Mouse (Mus musculus): ENCODE measurements around the gene St8sia4.

DNA sequence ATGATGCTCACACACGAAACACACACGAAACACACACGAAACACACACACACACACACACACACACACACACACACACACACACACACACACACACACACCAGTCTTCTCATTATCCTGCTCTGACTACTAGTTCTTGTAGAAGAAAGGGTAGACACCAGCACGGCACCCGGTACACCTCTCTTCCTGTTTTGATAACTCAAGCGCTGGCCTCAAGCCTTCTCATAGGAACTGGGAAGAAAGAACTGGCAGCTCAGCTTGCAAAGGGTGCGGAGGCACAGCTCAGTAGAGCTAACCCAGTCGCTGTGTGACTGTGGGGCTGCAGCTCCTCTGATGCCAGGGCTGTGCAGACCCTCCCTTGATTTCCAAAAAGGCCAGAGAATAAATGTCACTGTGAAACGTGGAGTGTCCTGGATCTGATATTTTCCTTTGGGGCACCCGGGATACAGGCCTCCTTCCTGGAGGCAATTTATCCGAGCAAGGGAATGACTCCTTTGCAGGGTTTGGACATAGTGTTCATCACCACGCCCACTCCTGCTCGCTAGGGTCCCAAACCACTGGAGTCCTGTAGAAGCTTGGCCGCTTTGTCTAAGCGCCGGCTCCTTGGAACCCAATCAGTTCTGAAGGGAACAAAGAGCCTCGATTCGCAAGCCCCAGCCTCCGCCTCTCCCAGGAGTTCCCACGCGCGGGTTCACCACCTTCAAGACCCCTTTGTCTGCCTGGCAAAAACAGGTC, 2.2 kb downstream of the St8sia4 start:
- TF ChIP-seq CTCF (IDR thresholded peaks at IDR 0.05; ENCODE audit: low read depth, low read length), result no peak
- TF ChIP-seq POLR2A (IDR thresholded peaks at IDR 0.05; ENCODE audit: extremely low read depth, insufficient read depth, low read length), result no peak
